Mouse (Mus musculus) bone marrow macrophage, adult 2 months (primary cell): ENCODE measurements around the gene Nme7. TPM values are rescaled to one million over a fixed set of nuclear protein-coding genes. Genes with fewer than 3 reads are reported as not detected.
A peak's percentile ranks its signal among the peaks of the same experiment; 100 is the strongest.

Experiments
- H3K27ac ChIP-seq: 2 replicates; pipeline ENCODE4 v1.5.1; 2012; ENCODE audit warnings: low read depth, low read length; ENCODE audit not compliant: insufficient read depth
- H3K4me1 ChIP-seq: 2 replicates; pipeline ENCODE4 v1.6.1; 2012; ENCODE audit warnings: low read length; ENCODE audit not compliant: control insufficient read depth, insufficient read depth
- H3K4me3 ChIP-seq: 2 replicates; pipeline ENCODE4 v1.5.1; 2012; ENCODE audit warnings: mild to moderate bottlenecking, low read length, moderate library complexity; ENCODE audit not compliant: insufficient read depth
- CTCF ChIP-seq: IDR thresholded peaks from 2 replicates; pipeline ENCODE4 v1.5.1; 2012; ENCODE audit warnings: low read depth, mild to moderate bottlenecking, low read length, moderate library complexity
- POLR2A ChIP-seq: IDR thresholded peaks from 2 replicates; pipeline ENCODE4 v1.6.1; 2012; ENCODE audit warnings: mild to moderate bottlenecking, low read depth, low read length, borderline replicate concordance
- polyA plus RNA-seq: library from polyadenylated mRNA; stranded (reverse); fragments of >200 nt; gene quantifications from 2 replicates; pipeline ENCODE4 v1.2.4, GENCODE M21; 2012; ENCODE audit not compliant: missing spikeins, insufficient read depth, insufficient read length

The Nme7 gene
- polyA plus RNA-seq, 1 experiment = 16.0 TPM

- Histone ChIP-seq H3K27ac (no peak overlapping the region), H3K4me3 (no peak overlapping the region)
- TF ChIP-seq POLR2A (no peak), CTCF (no peak)
Measured at GRCm38 (mm10) chr1:164332559-164332958, 28.6 kb downstream of the Nme7 start.

GRCm38 (mm10) chr1:164335435-164335834 lies 31.5 kb downstream of the Nme7 start:
- H3K27ac ChIP-seq = no peak overlapping the region
- TF ChIP-seq POLR2A = no peak
- TF ChIP-seq CTCF = no peak
- 0 out of 2 replicates have a peak, but pooled peaks cover 4% of the 10 kb centered on the region for H3K4me1 ChIP-seq
- no peak overlapping the region for H3K4me3 ChIP-seq

More at GRCm38 (mm10) chr1:164332559-164332958, 28.6 kb downstream of the Nme7 start:
- H3K4me1 ChIP-seq = 0 out of 2 replicates have a peak, but pooled peaks cover 4% of the 10 kb centered on the region

GRCm38 (mm10) chr1:164335846-164336245 lies 31.9 kb downstream of the Nme7 start:
- no peak for TF ChIP-seq POLR2A
- H3K4me1 ChIP-seq = 0 out of 2 replicates have a peak, but pooled peaks cover 4% of the 10 kb centered on the region
- no peak overlapping the region for H3K27ac ChIP-seq
- no peak overlapping the region for H3K4me3 ChIP-seq

- no peak overlapping the region for H3K27ac ChIP-seq
- no peaks in the 10 kb centered on the region for H3K4me1 ChIP-seq
- TF ChIP-seq POLR2A (no peak), CTCF (0 out of 2 replicates have a peak, but pooled peaks have one; percentile 30)
- H3K4me3 ChIP-seq = no peak overlapping the region
Measured at GRCm38 (mm10) chr1:164342161-164342560, 38.2 kb downstream of the Nme7 start.

GRCm38 (mm10) chr1:164353443-164353842 lies 49.5 kb downstream of the Nme7 start:
- TF ChIP-seq CTCF (no peak), POLR2A (no peak)
- H3K27ac ChIP-seq = no peak overlapping the region
- H3K4me3 ChIP-seq = no peak overlapping the region
- H3K4me1 ChIP-seq = no peaks in the 10 kb centered on the region

GRCm38 (mm10) chr1:164357995-164358394 lies 54.1 kb downstream of the Nme7 start:
- Histone ChIP-seq H3K27ac (no peak overlapping the region), H3K4me1 (no peaks in the 10 kb centered on the region), H3K4me3 (no peak overlapping the region)
- TF ChIP-seq POLR2A (no peak), CTCF (no peak)

- no peak overlapping the region for H3K27ac ChIP-seq
- H3K4me3 ChIP-seq = no peak overlapping the region
- no peak for TF ChIP-seq CTCF
- no peak for TF ChIP-seq POLR2A
- no peaks in the 10 kb centered on the region for H3K4me1 ChIP-seq
Measured at GRCm38 (mm10) chr1:164361997-164362396, 58.1 kb downstream of the Nme7 start.

GRCm38 (mm10) chr1:164366156-164367128 lies 62.5 kb downstream of the Nme7 start:
- TF ChIP-seq POLR2A (no peak), CTCF (peak; percentile 79; the same call in 1 of the 2 replicates)
- H3K4me1 ChIP-seq = no peaks in the 10 kb centered on the region
- H3K4me3 ChIP-seq = no peak overlapping the region
- no peak overlapping the region for H3K27ac ChIP-seq

GRCm38 (mm10) chr1:164368152-164368551 lies 64.2 kb downstream of the Nme7 start:
- no peak overlapping the region for H3K4me3 ChIP-seq
- TF ChIP-seq POLR2A (no peak), CTCF (no peak)
- no peak overlapping the region for H3K27ac ChIP-seq
- H3K4me1 ChIP-seq = no peaks in the 10 kb centered on the region

- Histone ChIP-seq H3K4me3 (no peak overlapping the region), H3K4me1 (no peaks in the 10 kb centered on the region), H3K27ac (no peak overlapping the region)
- TF ChIP-seq POLR2A (no peak), CTCF (no peak)
Measured at GRCm38 (mm10) chr1:164369781-164370180, 65.9 kb downstream of the Nme7 start.
